Mouse (Mus musculus) liver, postnatal 0 days (tissue): ENCODE results near the gene Tmem50b.

ENCODE experiments used
- CTCF ChIP-seq: sonication (generic); IDR thresholded peaks from 2 replicates; pipeline ENCODE4 v1.5.1; 2016; ENCODE audit warnings: antibody characterized with exemption, low read depth
- EP300 ChIP-seq: IDR thresholded peaks from 2 replicates; pipeline ENCODE4 v1.6.1; 2016; ENCODE audit warnings: antibody characterized with exemption, low read depth, mild to moderate bottlenecking

- TF ChIP-seq CTCF (no peak), EP300 (no peak)
Measured at GRCm38 (mm10) chr16:91552072-91552471, 45.5 kb downstream of the Tmem50b start.
